Mouse (Mus musculus): ENCODE data around the gene Krt7. TPM values are rescaled to one million over a fixed set of nuclear protein-coding genes. Genes with fewer than 3 reads are reported as not detected.

Gene Krt7
- 0.12 and 0.24 TPM in 2 replicates for polyA plus RNA-seq (2014; fragmentation: Nextera tagmentation; extraction: Ambion mirVana)

DNA sequence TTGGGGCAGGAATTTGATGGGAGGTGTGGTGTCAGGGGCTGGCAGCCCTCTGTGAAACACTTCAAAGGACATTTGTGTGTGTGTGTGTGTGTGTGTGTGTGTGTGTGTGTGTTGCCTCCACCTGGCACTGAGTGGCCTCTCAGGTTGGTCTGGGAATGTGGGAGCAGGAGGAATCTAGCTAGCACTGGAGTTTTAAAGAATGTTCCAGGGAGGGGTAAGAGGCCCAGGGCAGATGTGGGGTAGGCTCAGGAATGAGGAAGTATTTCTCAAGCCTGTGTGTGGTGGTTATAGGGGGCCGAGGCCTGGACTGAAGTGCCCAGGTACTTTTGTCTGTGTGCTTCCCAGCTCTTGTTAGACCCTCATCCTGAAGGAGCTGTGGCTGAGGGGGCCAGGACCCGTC lies at the start of gene Krt7:
Gene Krt7 (plus strand): TSS at position 269 of the 400 bp plus-strand sequence.
- WGBS = 57% methylated on average over 2 of the region's 2 CpGs
- no peak within 1 kb of the TSS for H3K9ac ChIP-seq (replicated peaks; ENCODE audit: low read length)
- no peaks in the 10 kb centered on the region for H3K36me3 ChIP-seq (ENCODE audit: control insufficient read depth, insufficient read depth, low read length)
- ATAC-seq (ENCODE audit: low FRiP score, low TSS enrichment) (no peak), DNase-seq (no peak)
- H3K4me2 ChIP-seq (ENCODE audit: low read length) = no peak within 1 kb of the TSS
- peaks cover 9% of the 10 kb centered on the region for H3K27me3 ChIP-seq (ENCODE audit: control insufficient read depth, insufficient read depth, low read length)
- no peaks in the 10 kb centered on the region for H3K4me1 ChIP-seq (ENCODE audit: control insufficient read depth, insufficient read depth, low read length)
- H3K4me3 ChIP-seq (replicated peaks; ENCODE audit: low read depth, low read length) = no peak within 1 kb of the TSS
- H3K27ac ChIP-seq (replicated peaks; ENCODE audit: low read depth, low read length) = no peak within 1 kb of the TSS
- H3K9me3 ChIP-seq (ENCODE audit: control insufficient read depth, low read length) = no peaks in the 10 kb centered on the region

DNA sequence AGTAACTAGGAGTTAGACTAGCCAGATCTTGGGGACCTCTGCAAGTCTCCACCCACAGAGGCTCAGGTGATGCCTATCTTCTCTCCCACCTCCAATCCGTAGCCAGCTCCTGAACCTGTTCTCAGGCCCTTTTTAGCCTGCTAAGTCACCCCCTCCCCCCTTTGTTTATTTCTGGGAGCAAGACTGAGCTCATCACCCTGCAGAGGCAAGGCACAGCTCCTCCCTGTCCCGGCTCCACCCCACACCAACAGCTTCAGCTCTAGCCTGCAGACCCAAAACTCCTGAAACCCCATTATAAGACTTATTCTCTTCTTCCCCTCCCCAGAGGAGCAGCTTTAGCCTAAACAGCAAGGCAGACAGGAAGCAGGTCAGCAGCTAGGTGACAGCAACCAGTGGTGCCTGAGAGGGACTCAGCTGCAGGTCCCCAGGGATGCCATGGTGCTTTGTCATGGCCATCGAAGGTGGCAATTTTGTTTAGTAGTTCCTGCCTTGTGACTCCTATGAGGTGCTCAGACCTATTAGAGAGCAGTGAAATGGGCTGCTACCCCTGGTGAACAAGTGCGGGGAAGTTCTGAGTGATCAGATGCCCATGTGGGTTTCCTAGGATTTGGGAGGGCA lies 48.3 kb upstream of the Krt7 start:
- ATAC-seq (ENCODE audit: low FRiP score, low TSS enrichment) = no peak
- no peak overlapping the region for H3K9ac ChIP-seq (replicated peaks; ENCODE audit: low read length)
- no peaks in the 10 kb centered on the region for H3K4me1 ChIP-seq (ENCODE audit: control insufficient read depth, insufficient read depth, low read length)
- WGBS = 70% methylated on average over 4 of the region's 4 CpGs
- DNase-seq = no peak
- H3K4me3 ChIP-seq (replicated peaks; ENCODE audit: low read depth, low read length) = no peak overlapping the region
- H3K27me3 ChIP-seq (ENCODE audit: control insufficient read depth, insufficient read depth, low read length) = no peaks in the 10 kb centered on the region
- H3K36me3 ChIP-seq (ENCODE audit: control insufficient read depth, insufficient read depth, low read length) = no peaks in the 10 kb centered on the region
- no peak overlapping the region for H3K27ac ChIP-seq (replicated peaks; ENCODE audit: low read depth, low read length)
- H3K9me3 ChIP-seq (ENCODE audit: control insufficient read depth, low read length) = no peaks in the 10 kb centered on the region
- H3K4me2 ChIP-seq (ENCODE audit: low read length) = no peak overlapping the region

DNA sequence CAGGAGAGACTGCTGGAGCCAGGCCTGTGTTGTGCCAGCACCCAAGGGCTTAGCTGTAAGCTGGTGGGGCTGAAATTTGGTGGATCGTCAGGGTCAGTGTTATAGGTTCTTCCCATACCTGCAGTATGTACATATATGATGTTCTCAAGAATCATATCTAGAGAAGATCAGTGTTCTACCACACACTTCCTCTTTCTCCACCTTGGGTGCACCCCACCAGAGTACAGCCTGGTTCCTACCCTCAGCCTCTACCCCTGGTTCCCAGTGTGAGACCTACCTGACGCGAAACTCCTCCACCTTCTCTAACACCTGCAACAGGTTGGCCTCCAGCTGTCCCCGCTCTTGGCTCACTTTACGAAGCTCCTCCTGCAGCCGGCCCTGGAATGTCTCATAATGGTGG lies 46.9 kb upstream of the Krt7 start:
- no peak for DNase-seq
- Histone ChIP-seq H3K4me1 (ENCODE audit: control insufficient read depth, insufficient read depth, low read length) (no peaks in the 10 kb centered on the region), H3K4me3 (replicated peaks; ENCODE audit: low read depth, low read length) (no peak overlapping the region), H3K9ac (replicated peaks; ENCODE audit: low read length) (no peak overlapping the region), H3K36me3 (ENCODE audit: control insufficient read depth, insufficient read depth, low read length) (no peaks in the 10 kb centered on the region), H3K27ac (replicated peaks; ENCODE audit: low read depth, low read length) (no peak overlapping the region), H3K9me3 (ENCODE audit: control insufficient read depth, low read length) (no peaks in the 10 kb centered on the region), H3K27me3 (ENCODE audit: control insufficient read depth, insufficient read depth, low read length) (no peaks in the 10 kb centered on the region), H3K4me2 (ENCODE audit: low read length) (no peak overlapping the region)
- WGBS = 93% methylated on average over 6 of the region's 6 CpGs
- ATAC-seq (ENCODE audit: low FRiP score, low TSS enrichment) = no peak

DNA sequence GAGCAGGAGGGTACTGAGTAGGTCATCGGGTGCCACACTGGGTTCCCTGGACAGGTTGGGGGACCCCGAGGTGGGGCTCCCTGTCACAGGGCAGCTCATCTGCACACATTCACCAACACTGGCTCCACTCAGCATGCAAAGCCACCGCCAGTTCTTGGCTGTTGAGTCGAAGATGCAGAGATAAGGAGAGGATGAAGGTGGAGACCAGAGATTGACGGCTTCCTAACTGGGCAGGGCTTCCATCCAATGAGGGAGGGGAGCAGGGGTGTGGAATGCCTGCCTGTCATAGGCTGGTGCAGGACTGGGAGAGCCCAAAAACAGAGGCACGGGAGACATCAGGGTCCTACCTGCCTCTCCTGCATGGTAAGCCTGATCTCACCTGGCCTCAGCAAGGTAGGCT lies 46.4 kb upstream of the Krt7 start:
- H3K9me3 ChIP-seq (ENCODE audit: control insufficient read depth, low read length) = no peaks in the 10 kb centered on the region
- no peak for ATAC-seq (ENCODE audit: low FRiP score, low TSS enrichment)
- no peak overlapping the region for H3K4me3 ChIP-seq (replicated peaks; ENCODE audit: low read depth, low read length)
- no peaks in the 10 kb centered on the region for H3K4me1 ChIP-seq (ENCODE audit: control insufficient read depth, insufficient read depth, low read length)
- no peak for DNase-seq
- no peak overlapping the region for H3K27ac ChIP-seq (replicated peaks; ENCODE audit: low read depth, low read length)
- WGBS = 79% methylated on average over 6 of the region's 6 CpGs
- H3K27me3 ChIP-seq (ENCODE audit: control insufficient read depth, insufficient read depth, low read length) = no peaks in the 10 kb centered on the region
- no peak overlapping the region for H3K9ac ChIP-seq (replicated peaks; ENCODE audit: low read length)
- no peak overlapping the region for H3K4me2 ChIP-seq (ENCODE audit: low read length)
- H3K36me3 ChIP-seq (ENCODE audit: control insufficient read depth, insufficient read depth, low read length) = no peaks in the 10 kb centered on the region

DNA sequence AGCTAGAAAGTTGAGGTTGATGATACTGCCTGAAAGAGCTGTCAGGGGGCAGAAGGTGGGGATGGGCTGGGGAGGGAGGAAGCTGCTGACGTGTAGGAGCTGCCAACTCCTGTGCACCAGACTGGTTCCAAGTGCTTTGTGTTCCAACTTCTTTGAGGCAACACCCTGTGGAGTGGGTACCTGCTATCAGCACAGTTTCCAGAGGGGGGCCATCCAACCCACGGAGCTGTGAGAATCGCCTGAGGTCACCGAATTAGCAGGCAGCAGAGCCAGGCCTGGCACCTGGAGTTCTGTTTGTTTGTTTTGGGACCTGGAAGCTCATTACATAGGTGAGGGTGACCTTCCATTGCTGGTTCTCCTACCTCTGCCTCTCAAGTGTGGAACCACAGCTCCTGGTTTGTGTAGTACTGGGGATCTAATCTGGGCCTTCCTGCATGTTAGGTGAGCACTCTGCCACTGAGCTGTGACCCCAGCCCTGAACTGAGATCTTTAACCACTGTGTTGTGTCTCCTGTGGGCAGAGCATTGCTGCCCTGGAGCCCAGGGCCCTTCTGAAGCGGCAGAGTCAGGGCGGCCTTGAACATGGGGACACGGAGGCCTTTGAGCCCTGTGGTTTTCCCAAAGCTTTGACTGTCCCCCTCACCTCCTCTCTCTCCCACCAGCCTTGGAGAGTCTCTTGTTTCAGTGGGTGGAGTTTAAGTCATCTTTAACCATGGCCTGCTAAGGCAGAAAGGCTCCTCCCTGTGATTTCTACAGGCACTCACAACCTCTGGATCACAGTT lies 45.8 kb upstream of the Krt7 start:
- no peak overlapping the region for H3K4me3 ChIP-seq (replicated peaks; ENCODE audit: low read depth, low read length)
- WGBS = 70% methylated on average over 7 of the region's 7 CpGs
- DNase-seq (no peak), ATAC-seq (ENCODE audit: low FRiP score, low TSS enrichment) (no peak)
- no peaks in the 10 kb centered on the region for H3K27me3 ChIP-seq (ENCODE audit: control insufficient read depth, insufficient read depth, low read length)
- no peaks in the 10 kb centered on the region for H3K36me3 ChIP-seq (ENCODE audit: control insufficient read depth, insufficient read depth, low read length)
- no peak overlapping the region for H3K9ac ChIP-seq (replicated peaks; ENCODE audit: low read length)
- H3K27ac ChIP-seq (replicated peaks; ENCODE audit: low read depth, low read length) = no peak overlapping the region
- no peak overlapping the region for H3K4me2 ChIP-seq (ENCODE audit: low read length)
- H3K9me3 ChIP-seq (ENCODE audit: control insufficient read depth, low read length) = no peaks in the 10 kb centered on the region
- no peaks in the 10 kb centered on the region for H3K4me1 ChIP-seq (ENCODE audit: control insufficient read depth, insufficient read depth, low read length)

DNA sequence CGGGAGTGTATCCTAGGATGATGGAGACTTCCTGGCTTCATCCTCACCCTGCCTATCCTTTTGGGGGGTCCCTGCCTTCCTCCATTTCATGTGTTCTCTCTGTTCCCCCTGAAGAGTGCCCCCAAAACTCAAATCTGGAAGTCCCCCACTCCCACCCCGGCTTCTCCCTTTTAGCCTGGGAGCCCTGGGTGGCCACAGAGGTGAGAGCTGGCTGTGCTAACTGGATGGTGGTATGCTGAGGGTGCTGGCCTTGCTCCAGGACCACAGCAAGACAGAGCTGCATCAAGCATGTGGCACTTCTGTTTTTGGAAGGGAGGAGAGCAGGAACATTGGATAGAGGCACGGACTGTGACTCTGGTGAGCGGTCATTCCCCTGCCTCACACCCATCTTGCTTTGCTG lies 45.1 kb upstream of the Krt7 start:
- H3K9me3 ChIP-seq (ENCODE audit: control insufficient read depth, low read length) = no peaks in the 10 kb centered on the region
- 78% methylated on average over 4 of the region's 4 CpGs for WGBS
- H3K4me3 ChIP-seq (replicated peaks; ENCODE audit: low read depth, low read length) = no peak overlapping the region
- no peaks in the 10 kb centered on the region for H3K36me3 ChIP-seq (ENCODE audit: control insufficient read depth, insufficient read depth, low read length)
- no peak overlapping the region for H3K9ac ChIP-seq (replicated peaks; ENCODE audit: low read length)
- ATAC-seq (ENCODE audit: low FRiP score, low TSS enrichment) = no peak
- DNase-seq = no peak
- H3K27ac ChIP-seq (replicated peaks; ENCODE audit: low read depth, low read length) = no peak overlapping the region
- no peaks in the 10 kb centered on the region for H3K27me3 ChIP-seq (ENCODE audit: control insufficient read depth, insufficient read depth, low read length)
- H3K4me2 ChIP-seq (ENCODE audit: low read length) = no peak overlapping the region
- no peaks in the 10 kb centered on the region for H3K4me1 ChIP-seq (ENCODE audit: control insufficient read depth, insufficient read depth, low read length)

DNA sequence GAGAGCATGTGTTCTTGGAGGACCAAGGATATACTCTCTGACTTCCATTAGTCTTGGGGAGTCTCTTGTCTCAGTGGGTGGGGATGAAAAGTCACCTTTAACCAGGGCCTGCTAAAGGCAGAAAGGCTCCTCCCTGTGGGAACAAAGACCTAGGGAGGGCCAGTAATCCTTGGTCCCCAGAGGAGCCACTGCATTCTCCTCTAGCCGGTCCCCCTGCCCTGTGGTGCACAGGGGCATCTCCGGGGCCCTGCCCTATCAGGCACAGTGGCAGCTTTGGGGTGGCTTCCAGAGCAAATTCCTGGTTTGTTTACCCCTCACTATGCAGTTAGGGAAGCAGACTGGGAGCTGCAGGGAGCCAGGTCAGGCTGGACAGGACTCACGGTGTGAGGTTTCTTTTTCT lies 44.4 kb upstream of the Krt7 start:
- H3K9ac ChIP-seq (replicated peaks; ENCODE audit: low read length) = no peak overlapping the region
- ATAC-seq (ENCODE audit: low FRiP score, low TSS enrichment) (no peak), DNase-seq (no peak)
- no peaks in the 10 kb centered on the region for H3K27me3 ChIP-seq (ENCODE audit: control insufficient read depth, insufficient read depth, low read length)
- H3K36me3 ChIP-seq (ENCODE audit: control insufficient read depth, insufficient read depth, low read length) = no peaks in the 10 kb centered on the region
- H3K9me3 ChIP-seq (ENCODE audit: control insufficient read depth, low read length) = no peaks in the 10 kb centered on the region
- H3K4me1 ChIP-seq (ENCODE audit: control insufficient read depth, insufficient read depth, low read length) = no peaks in the 10 kb centered on the region
- no peak overlapping the region for H3K27ac ChIP-seq (replicated peaks; ENCODE audit: low read depth, low read length)
- no peak overlapping the region for H3K4me3 ChIP-seq (replicated peaks; ENCODE audit: low read depth, low read length)
- WGBS = 20% methylated on average over 3 of the region's 3 CpGs
- H3K4me2 ChIP-seq (ENCODE audit: low read length) = no peak overlapping the region

DNA sequence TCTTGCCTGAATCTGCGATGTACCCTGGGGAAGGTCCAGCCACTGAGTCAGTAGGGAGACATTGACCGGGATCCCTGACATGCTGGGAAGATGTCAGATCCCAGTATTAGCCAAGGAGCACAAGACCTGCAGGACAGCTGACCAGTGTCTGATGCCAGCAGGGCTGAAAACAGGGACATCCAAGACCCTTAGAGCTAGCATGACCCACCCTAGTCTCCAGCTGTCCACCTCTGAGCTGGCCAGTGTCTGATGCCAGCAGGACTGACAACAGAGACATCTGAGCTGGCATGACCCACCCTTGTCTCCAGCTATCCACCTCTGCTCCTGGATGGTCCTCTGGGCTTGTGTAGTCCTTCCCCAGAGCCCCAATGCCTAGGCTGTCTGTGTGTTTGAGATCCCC lies 43.9 kb upstream of the Krt7 start:
- Histone ChIP-seq H3K27ac (replicated peaks; ENCODE audit: low read depth, low read length) (no peak overlapping the region), H3K4me2 (ENCODE audit: low read length) (no peak overlapping the region), H3K36me3 (ENCODE audit: control insufficient read depth, insufficient read depth, low read length) (no peaks in the 10 kb centered on the region), H3K9me3 (ENCODE audit: control insufficient read depth, low read length) (no peaks in the 10 kb centered on the region), H3K9ac (replicated peaks; ENCODE audit: low read length) (no peak overlapping the region), H3K27me3 (ENCODE audit: control insufficient read depth, insufficient read depth, low read length) (no peaks in the 10 kb centered on the region), H3K4me3 (replicated peaks; ENCODE audit: low read depth, low read length) (no peak overlapping the region), H3K4me1 (ENCODE audit: control insufficient read depth, insufficient read depth, low read length) (no peaks in the 10 kb centered on the region)
- ATAC-seq (ENCODE audit: low FRiP score, low TSS enrichment) = no peak
- DNase-seq = no peak
- WGBS = 43% methylated on average over 2 of the region's 2 CpGs

DNA sequence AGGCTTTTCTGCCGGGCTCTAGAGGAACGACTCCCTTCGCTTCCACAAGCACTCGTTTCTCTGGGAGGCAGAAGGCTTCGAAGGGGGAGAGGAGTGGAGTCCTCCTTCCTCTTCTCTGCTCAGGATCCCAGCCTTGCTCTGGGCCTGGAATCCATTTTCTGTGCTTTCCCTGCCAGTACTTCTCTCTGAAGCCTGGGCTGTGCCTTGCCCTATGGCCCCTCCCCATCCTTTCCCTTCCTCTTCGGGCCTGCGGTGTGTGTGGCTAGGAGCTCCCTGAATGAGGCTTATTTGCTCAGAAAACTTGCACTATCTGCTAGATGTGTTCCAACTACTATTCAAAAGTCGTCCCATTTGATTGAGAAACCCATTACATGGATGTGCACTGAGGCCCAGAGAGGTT lies 43.3 kb upstream of the Krt7 start:
- H3K36me3 ChIP-seq (ENCODE audit: control insufficient read depth, insufficient read depth, low read length) = no peaks in the 10 kb centered on the region
- ATAC-seq (ENCODE audit: low FRiP score, low TSS enrichment) (no peak), DNase-seq (no peak)
- H3K4me3 ChIP-seq (replicated peaks; ENCODE audit: low read depth, low read length) = no peak overlapping the region
- no peaks in the 10 kb centered on the region for H3K4me1 ChIP-seq (ENCODE audit: control insufficient read depth, insufficient read depth, low read length)
- no peaks in the 10 kb centered on the region for H3K9me3 ChIP-seq (ENCODE audit: control insufficient read depth, low read length)
- H3K27ac ChIP-seq (replicated peaks; ENCODE audit: low read depth, low read length) = no peak overlapping the region
- 84% methylated on average over 8 of the region's 8 CpGs for WGBS
- H3K27me3 ChIP-seq (ENCODE audit: control insufficient read depth, insufficient read depth, low read length) = no peaks in the 10 kb centered on the region
- no peak overlapping the region for H3K4me2 ChIP-seq (ENCODE audit: low read length)
- no peak overlapping the region for H3K9ac ChIP-seq (replicated peaks; ENCODE audit: low read length)
